Mouse (Mus musculus): ENCODE results near the gene Sec23a.
A peak's percentile ranks its signal among the peaks of the same experiment; 100 is the strongest.
"Not testable (repeated sequence)": the region's sequence is repeated elsewhere in the genome, so short reads cannot be mapped to it uniquely, and the experiment has no call there.

Gene Sec23a

DNA sequence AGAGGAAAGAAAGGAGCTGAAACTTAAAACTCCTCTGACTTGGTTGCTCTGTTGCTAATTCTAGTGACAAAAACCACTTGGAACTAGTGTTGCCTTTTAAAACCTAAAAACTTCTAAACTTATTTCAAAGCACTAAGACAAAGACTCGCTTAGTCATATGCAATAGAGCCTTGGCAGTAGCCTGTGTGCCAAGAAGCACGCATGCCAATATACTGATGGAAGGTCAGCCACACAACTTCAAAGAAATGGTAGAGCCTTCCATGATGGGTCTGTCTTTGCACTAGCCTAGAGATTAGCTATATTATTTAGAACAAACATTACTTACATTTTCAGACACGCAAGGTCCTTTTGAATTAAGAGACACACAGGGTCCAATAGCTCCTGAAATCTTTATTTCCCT lies 26.1 kb downstream of the Sec23a start:
- DNase-seq (ENCODE audit: low read depth, low spot score) = no peak

- not testable (repeated sequence) for DNase-seq (ENCODE audit: low read depth, low spot score)
Observed at GRCm38 (mm10) chr12:58981178-58981661, 30.6 kb downstream of the Sec23a start.

GRCm38 (mm10) chr12:58976966-58977365 lies 34.9 kb downstream of the Sec23a start:
- DNase-seq (ENCODE audit: low read depth, low spot score) = no peak

DNA sequence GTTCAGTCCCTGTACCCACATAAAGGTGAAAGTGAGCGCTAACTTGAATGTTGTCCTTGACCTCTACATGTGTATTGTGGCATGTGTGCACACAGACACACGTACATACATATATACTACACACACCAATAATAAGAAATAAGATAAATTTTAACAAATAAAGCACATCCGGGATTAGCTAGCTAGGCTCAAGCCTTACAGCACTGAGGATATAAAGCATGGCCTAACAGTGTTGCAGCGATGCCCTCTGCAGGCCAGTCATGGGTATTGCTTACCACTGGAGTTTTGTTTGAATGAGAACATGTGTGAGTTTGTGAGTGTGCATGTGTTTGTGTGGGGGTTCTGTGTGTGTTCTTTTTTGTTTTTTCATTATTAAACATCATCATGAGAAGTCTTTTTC lies 47.2 kb downstream of the Sec23a start:
- DNase-seq (ENCODE audit: low read depth, low spot score) = peak; percentile 12

DNA sequence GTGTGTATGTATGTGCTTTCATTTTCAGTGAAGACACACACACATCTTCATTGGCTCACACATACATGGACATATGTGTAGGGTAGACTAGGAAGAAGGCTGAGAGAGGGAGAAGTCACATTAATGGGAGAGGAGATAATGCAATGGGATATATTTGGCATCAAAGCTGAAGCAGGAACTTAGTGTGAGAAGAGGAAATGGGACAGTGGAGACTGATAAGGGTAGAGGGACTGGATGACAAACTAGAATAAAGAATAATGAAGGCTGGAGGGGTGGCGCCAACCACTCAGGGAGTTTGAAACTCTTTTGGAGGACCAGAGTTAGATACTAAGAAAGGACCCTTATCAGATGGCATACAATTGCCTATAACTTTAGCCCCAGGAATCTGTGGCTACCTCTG lies 51.0 kb downstream of the Sec23a start:
- no peak for DNase-seq (ENCODE audit: low read depth, low spot score)

DNA sequence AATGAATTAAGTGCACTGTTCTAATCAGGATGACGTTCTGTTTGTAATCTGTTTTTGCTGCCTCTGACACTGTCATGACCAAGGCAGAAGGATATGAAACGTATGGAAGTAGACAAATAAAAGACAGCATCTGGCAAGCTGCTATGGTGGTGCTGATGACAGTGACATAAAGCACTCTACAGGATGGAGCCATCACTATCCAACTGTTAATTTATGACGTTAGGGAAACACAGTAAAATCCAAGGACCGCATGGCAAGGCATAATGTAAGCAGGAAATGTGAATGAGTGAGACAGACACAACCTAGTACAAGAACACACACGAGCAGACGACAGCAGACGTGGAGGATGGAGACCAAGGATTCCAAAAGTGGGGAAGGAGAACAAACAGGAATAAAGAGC lies 55.2 kb downstream of the Sec23a start:
- no peak for DNase-seq (ENCODE audit: low read depth, low spot score)

DNA sequence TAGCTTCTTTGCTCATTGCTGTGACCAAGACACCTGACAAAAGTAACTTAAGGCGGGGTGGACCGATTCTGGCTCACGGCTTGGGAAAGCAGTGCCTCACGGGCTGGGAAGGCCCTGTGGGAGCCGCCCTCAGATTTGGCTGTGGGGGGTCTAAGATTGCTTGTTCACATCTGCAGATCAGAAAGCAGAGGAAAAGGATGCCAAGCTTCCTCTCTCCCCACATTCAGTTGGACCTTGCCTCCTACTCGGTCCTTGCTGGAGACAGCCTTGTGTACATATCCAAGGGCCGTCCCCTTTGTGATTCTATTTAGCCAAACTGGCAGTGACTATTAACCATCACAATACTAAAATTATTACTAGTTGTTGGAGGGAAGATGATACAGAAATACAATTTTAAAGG lies 55.7 kb downstream of the Sec23a start:
- no peak for DNase-seq (ENCODE audit: low read depth, low spot score)

- DNase-seq (ENCODE audit: low read depth, low spot score) = no peak
Observed at GRCm38 (mm10) chr12:58947879-58948278, 63.9 kb downstream of the Sec23a start.

GRCm38 (mm10) chr12:58947231-58947630 lies 64.6 kb downstream of the Sec23a start:
- peak; percentile 26 for DNase-seq (ENCODE audit: low read depth, low spot score)

GRCm38 (mm10) chr12:58942544-58942943 lies 69.3 kb downstream of the Sec23a start:
- no peak for DNase-seq (ENCODE audit: low read depth, low spot score)

GRCm38 (mm10) chr12:58934580-58934979 lies 77.2 kb downstream of the Sec23a start:
- DNase-seq (ENCODE audit: low read depth, low spot score) = no peak

GRCm38 (mm10) chr12:58924996-58925395 lies 86.8 kb downstream of the Sec23a start:
- DNase-seq (ENCODE audit: low read depth, low spot score) = no peak

- DNase-seq (ENCODE audit: low read depth, low spot score) = no peak
Observed at GRCm38 (mm10) chr12:58924025-58924424, 87.8 kb downstream of the Sec23a start.

DNA sequence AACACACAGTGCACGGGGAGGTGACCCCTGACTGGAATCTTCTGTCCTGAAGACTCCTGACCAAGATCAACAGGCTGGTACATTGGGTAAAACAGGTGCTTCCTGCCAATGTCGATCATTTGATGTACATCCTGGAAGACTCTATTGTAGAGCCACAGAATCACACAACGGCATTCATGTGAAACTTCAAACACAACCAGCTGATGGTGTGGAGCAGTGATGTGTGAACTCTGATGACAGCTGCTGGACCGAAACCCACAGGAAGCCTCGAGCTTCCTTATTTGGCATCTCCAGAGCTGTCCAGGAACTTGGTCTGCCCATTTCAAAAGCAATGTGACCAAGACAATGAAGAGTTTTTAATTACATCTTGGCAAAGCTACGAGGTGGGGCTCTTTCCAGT lies 91.0 kb downstream of the Sec23a start:
- DNase-seq (ENCODE audit: low read depth, low spot score) = no peak

DNA sequence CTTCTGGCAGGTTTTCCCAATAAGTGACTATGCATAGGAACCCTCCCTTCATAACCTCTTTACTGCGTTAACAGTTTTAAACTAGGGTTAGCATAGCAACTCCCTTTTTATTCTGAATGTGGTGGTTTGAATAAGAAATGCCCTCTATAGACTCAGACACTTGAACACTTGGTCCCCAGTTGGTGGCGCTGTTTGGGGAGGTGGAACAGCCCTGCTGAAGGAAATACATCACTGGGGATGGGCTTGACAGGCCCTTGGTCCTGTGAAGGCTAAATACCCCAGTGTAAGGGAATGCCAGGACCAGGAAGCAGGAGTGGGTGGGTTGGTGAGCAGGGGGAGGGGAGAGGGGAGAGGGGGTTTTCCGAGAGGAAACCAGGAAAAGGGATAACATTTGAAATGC lies 92.3 kb downstream of the Sec23a start:
- DNase-seq (ENCODE audit: low read depth, low spot score) = no peak

DNA sequence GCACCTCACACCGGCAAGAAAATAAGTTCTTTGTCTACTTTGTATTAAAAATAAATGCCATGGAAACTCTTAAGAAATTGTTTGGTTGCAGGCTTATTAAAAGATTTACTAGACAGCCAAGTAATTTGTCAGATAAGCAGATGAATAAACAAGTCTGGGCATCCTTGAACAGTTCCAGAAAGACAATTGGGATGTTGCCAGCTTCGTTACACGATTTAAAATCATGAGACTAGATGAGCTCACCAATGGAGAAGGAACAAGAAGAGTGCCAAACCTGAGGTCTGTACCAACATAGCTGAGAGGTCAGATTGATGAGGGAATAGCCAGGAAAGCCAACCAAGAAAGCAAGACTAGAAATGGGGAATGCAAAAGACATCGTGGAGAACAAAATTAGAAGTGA lies 102.0 kb downstream of the Sec23a start:
- DNase-seq (ENCODE audit: low read depth, low spot score) = no peak
